Mouse (Mus musculus) heart, adult 9 months (tissue): ENCODE measurements at regions not wholly inside any gene's neighbourhood (a gene's known extent, or its start where the extent isn't known, plus 50 kb on each side); places are given as distances from the start of the nearest gene placed in this dataset.
"Not testable (repeated sequence)": the region's sequence is repeated elsewhere in the genome, so short reads cannot be mapped to it uniquely, and the experiment has no call there.

Experiments
- DNase-seq, 2 experiments: peaks; one replicate each; pipeline ENCODE4 v3.0.0; 2022; ENCODE audit warnings: low spot score in 2 of 2

- no peak for DNase-seq
These were observed 667.4 kb upstream of the Igfbp7 start for GRCm38 (mm10) chr5:78075203-78075602.

- DNase-seq = no peak
These were observed 624.9 kb upstream of the Igfbp7 start for GRCm38 (mm10) chr5:78032554-78033250.

- DNase-seq = no peak
These were observed 609.7 kb upstream of the Igfbp7 start for GRCm38 (mm10) chr5:78017523-78017922.

- no peak for DNase-seq
These were observed 578.7 kb upstream of the Igfbp7 start for GRCm38 (mm10) chr5:77986449-77987047.

- DNase-seq = no peak
These were observed 577.4 kb upstream of the Igfbp7 start for GRCm38 (mm10) chr5:77985269-77985668.

GRCm38 (mm10) chr5:77940021-77940420 is 532.2 kb upstream of the Igfbp7 start:
- DNase-seq = not testable (repeated sequence)

GRCm38 (mm10) chr5:77931874-77932273 is 524.0 kb upstream of the Igfbp7 start:
- no peak for DNase-seq

GRCm38 (mm10) chr5:77921186-77921585 is 513.3 kb upstream of the Igfbp7 start:
- DNase-seq = no peak

- DNase-seq = no peak
These were observed 509.3 kb upstream of the Igfbp7 start for GRCm38 (mm10) chr5:77917086-77917676.

GRCm38 (mm10) chr5:77916375-77916774 is 508.5 kb upstream of the Igfbp7 start:
- no peak for DNase-seq

- DNase-seq = no peak
These were observed 501.4 kb upstream of the Igfbp7 start for GRCm38 (mm10) chr5:77909218-77909617.

GRCm38 (mm10) chr5:77892024-77892423 is 484.2 kb upstream of the Igfbp7 start:
- not testable (repeated sequence) for DNase-seq

- DNase-seq = no peak
These were observed 480.7 kb upstream of the Igfbp7 start for GRCm38 (mm10) chr5:77888534-77888933.

- no peak for DNase-seq
These were observed 463.6 kb upstream of the Igfbp7 start for GRCm38 (mm10) chr5:77871403-77871802.

- no peak for DNase-seq
These were observed 457.5 kb upstream of the Igfbp7 start for GRCm38 (mm10) chr5:77865342-77865741.

- DNase-seq = no peak
These were observed 447.4 kb upstream of the Igfbp7 start for GRCm38 (mm10) chr5:77855191-77855590.

- DNase-seq = no peak
These were observed 446.4 kb upstream of the Igfbp7 start for GRCm38 (mm10) chr5:77853999-77854784.

GRCm38 (mm10) chr5:77851645-77852044 is 443.8 kb upstream of the Igfbp7 start:
- DNase-seq = no peak

GRCm38 (mm10) chr5:77838186-77839097 is 430.6 kb upstream of the Igfbp7 start:
- DNase-seq = no peak

- no peak for DNase-seq
These were observed 420.1 kb upstream of the Igfbp7 start for GRCm38 (mm10) chr5:77827971-77828370.

- no peak for DNase-seq
These were observed 418.2 kb upstream of the Igfbp7 start for GRCm38 (mm10) chr5:77826063-77826462.
